Mouse (Mus musculus): Measurements from ENCODE around the gene Slc34a3. TPM values are rescaled to one million over a fixed set of nuclear protein-coding genes. Genes with fewer than 3 reads are reported as not detected.

Gene Slc34a3
- total and polyA plus RNA-seq, 2 experiments from 2014 or later: not detected

DNA sequence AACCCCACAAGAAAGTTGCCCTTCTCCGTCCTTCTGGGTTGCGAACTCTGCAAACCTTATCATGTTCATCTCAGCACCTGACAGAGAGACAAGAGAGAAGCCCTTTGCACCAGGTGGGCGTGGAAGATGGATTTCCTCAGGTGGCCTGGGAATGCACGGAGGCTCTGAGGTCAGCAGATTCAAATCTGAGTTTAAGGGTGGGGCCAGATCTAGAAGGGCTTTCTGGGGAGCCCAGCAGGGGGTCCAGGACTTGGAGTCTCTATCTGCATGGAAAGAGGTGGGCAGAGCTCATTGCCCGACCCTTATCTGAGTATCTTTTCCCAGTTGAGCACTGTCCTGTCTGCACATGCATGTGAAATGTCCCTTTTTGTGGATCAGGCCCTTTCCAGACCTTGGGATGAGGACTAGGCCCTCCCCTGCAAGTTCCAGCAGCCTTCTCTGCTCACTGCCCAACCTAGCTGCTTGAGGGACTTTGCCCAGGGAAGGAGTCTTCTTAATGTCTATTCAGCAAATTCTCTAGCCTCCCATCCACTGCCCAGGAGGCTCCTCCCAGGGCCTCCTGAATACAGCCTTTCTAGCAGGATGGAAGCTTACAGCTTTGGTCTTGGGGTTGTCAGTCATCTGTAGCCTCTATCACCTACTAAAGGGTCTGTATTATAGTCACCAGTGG, 522 bp upstream of the Slc34a3 start:
- Histone ChIP-seq H3K27ac (no peak overlapping the region), H3K36me3 (ENCODE audit: insufficient read depth, low read length) (no peaks in the 10 kb centered on the region), H3K4me3 (ENCODE audit: low read length) (no peak overlapping the region), H3K27me3 (ENCODE audit: insufficient read depth, low read length) (no peaks in the 10 kb centered on the region), H3K9ac (replicated peaks; ENCODE audit: low read length) (no peak overlapping the region), H3K9me3 (ENCODE audit: low read length) (no peaks in the 10 kb centered on the region), H3K4me2 (ENCODE audit: low read depth, low read length) (no peak overlapping the region), H3K4me1 (ENCODE audit: insufficient read depth, low read length) (no peaks in the 10 kb centered on the region)
- DNase-seq (ENCODE audit: low spot score): no peak
- no peak for ATAC-seq
- WGBS: 84% methylated on average over 5 of the region's 5 CpGs
- no peak for TF ChIP-seq CTCF (IDR thresholded peaks at IDR 0.05; ENCODE audit: low read depth)

DNA sequence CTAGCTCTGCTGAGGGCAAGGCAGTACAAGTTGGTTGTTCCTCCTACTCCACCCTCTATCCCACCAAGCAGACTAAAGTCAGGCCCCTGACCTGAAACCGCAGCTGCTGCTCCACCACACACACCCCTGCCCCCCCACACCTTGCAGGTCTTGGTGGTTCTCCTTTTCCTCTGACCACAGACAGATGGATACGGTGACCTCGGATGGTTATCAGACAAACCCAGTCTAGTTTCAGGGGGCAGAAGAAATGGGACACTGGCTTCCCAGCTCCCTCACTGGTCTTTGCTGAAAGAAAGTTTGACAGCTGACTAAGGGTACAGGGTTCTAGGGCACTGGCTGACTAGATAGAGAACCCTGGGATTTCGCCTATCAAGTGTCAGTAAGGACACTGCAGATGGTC, 743 bp downstream of the Slc34a3 start:
- no peak for ATAC-seq
- no peak overlapping the region for H3K4me2 ChIP-seq (ENCODE audit: low read depth, low read length)
- no peaks in the 10 kb centered on the region for H3K27me3 ChIP-seq (ENCODE audit: insufficient read depth, low read length)
- H3K27ac ChIP-seq: no peak overlapping the region
- H3K9ac ChIP-seq (replicated peaks; ENCODE audit: low read length): no peak overlapping the region
- no peak overlapping the region for H3K4me3 ChIP-seq (ENCODE audit: low read length)
- no peaks in the 10 kb centered on the region for H3K9me3 ChIP-seq (ENCODE audit: low read length)
- H3K36me3 ChIP-seq (ENCODE audit: insufficient read depth, low read length): no peaks in the 10 kb centered on the region
- 86% methylated on average over 4 of the region's 4 CpGs for WGBS
- H3K4me1 ChIP-seq (ENCODE audit: insufficient read depth, low read length): peaks cover 4% of the 10 kb centered on the region; the same call in 1 of the 2 replicates
- no peak for TF ChIP-seq CTCF (IDR thresholded peaks at IDR 0.05; ENCODE audit: low read depth)
- no peak for DNase-seq (ENCODE audit: low spot score)

DNA sequence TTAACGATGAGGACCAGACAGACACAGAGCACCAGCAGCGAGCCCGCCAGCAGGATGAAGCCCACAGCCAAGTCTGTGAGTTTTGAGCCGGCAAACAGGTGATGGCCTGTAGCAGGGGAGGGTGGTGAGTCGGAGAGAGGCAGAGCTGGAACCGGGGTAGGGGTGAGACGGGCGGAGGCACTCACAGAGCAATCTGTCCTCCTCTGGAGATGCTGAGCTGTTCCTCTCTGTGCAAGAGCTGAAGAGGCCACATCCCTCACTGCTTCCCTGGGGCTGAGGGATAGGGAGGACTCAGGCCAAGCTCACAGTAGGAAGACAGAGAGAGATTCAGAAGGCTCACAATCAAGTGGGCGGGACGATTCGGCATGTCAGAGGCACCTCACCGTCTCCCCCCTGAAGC, 3.1 kb downstream of the Slc34a3 start:
- WGBS: 60% methylated on average over 12 of the region's 12 CpGs
- Histone ChIP-seq H3K4me2 (ENCODE audit: low read depth, low read length) (no peak overlapping the region), H3K9ac (replicated peaks; ENCODE audit: low read length) (no peak overlapping the region), H3K27ac (no peak overlapping the region), H3K4me3 (ENCODE audit: low read length) (no peak overlapping the region), H3K9me3 (ENCODE audit: low read length) (no peaks in the 10 kb centered on the region), H3K4me1 (ENCODE audit: insufficient read depth, low read length) (peaks cover 7% of the 10 kb centered on the region; the same call in 1 of the 2 replicates), H3K36me3 (ENCODE audit: insufficient read depth, low read length) (no peaks in the 10 kb centered on the region), H3K27me3 (ENCODE audit: insufficient read depth, low read length) (no peaks in the 10 kb centered on the region)
- TF ChIP-seq CTCF (IDR thresholded peaks at IDR 0.05; ENCODE audit: low read depth): no peak
- no peak for ATAC-seq
- DNase-seq (ENCODE audit: low spot score): no peak

DNA sequence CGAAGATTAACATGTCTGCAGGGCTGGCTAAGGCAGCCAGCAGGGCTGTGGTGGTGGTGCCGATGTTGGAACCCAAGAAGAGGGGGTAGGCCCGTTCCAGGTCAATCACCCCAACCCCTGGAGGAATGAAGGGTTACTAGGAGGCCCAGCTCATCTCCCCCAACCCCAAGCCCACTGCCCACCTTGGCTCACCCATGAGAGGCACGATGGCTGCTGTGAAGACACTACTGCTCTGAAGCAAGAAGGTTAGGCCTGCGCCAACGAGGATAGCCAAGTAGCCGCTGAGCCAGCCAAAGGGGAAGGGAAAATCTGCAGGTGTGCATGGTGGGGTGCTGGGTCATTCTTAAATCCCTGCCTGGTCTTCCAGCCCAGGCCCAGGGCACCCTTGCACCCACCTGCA, 3.6 kb downstream of the Slc34a3 start:
- no peak for ATAC-seq
- Histone ChIP-seq H3K4me2 (ENCODE audit: low read depth, low read length) (no peak overlapping the region), H3K4me3 (ENCODE audit: low read length) (no peak overlapping the region), H3K9me3 (ENCODE audit: low read length) (no peaks in the 10 kb centered on the region), H3K4me1 (ENCODE audit: insufficient read depth, low read length) (peaks cover 10% of the 10 kb centered on the region; the same call in 1 of the 2 replicates), H3K36me3 (ENCODE audit: insufficient read depth, low read length) (no peaks in the 10 kb centered on the region), H3K9ac (replicated peaks; ENCODE audit: low read length) (no peak overlapping the region), H3K27ac (no peak overlapping the region), H3K27me3 (ENCODE audit: insufficient read depth, low read length) (no peaks in the 10 kb centered on the region)
- 86% methylated on average over 7 of the region's 7 CpGs for WGBS
- TF ChIP-seq CTCF (IDR thresholded peaks at IDR 0.05; ENCODE audit: low read depth): no peak
- no peak for DNase-seq (ENCODE audit: low spot score)

DNA sequence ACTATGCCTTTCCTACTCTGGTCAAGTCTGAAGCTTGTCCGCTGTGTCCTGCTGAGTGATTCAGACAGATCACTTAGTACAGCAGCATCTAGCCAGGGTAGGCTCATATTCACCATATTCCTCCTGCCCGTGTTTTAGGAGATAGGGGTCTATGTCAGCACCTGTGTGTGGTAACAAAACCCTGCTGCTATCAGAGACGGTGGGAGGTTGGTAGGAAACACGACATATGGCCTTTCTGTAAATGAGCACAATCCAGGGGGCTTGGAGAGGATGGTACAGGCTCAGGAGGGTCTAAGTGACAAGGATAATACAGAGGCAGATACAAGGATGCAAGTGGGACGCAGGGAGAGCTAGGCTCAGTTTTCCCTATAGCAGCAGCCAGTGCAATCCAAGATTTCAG, 4.6 kb downstream of the Slc34a3 start:
- no peak for TF ChIP-seq CTCF (IDR thresholded peaks at IDR 0.05; ENCODE audit: low read depth)
- Histone ChIP-seq H3K4me2 (ENCODE audit: low read depth, low read length) (no peak overlapping the region), H3K36me3 (ENCODE audit: insufficient read depth, low read length) (no peaks in the 10 kb centered on the region), H3K9me3 (ENCODE audit: low read length) (no peaks in the 10 kb centered on the region), H3K27ac (no peak overlapping the region), H3K27me3 (ENCODE audit: insufficient read depth, low read length) (no peaks in the 10 kb centered on the region), H3K9ac (replicated peaks; ENCODE audit: low read length) (no peak overlapping the region), H3K4me1 (ENCODE audit: insufficient read depth, low read length) (peaks cover 13% of the 10 kb centered on the region; the same call in 1 of the 2 replicates), H3K4me3 (ENCODE audit: low read length) (no peak overlapping the region)
- WGBS: 80% methylated on average over 5 of the region's 5 CpGs
- ATAC-seq: no peak
- DNase-seq (ENCODE audit: low spot score): no peak

DNA sequence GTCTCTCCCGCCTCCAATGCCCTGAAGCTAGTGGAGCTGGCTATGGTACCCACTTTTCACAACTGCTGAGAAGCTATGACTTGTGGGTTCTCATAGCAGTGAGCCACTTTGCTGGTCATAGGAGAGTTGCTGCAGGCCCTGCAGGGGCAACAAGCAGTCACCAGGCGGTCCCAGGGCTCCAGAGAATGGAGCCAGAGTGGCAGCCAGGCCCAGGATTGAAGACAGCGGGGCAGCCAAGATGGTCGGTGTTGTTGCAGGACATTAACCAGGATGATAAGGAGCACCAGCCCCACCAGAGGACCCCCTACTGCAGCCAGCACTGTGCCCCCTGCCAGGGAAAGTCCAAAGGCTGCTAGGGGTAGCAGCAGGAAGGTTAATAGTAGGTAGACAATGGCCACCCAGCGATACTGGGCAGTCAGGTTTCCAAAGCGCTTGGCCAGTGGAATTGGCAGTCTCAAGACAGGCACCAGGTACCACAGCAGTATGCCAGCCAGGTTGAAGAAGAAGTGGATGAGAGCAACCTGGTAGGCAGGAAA, 5.1 kb downstream of the Slc34a3 start:
- Histone ChIP-seq H3K27me3 (ENCODE audit: insufficient read depth, low read length) (no peaks in the 10 kb centered on the region), H3K36me3 (ENCODE audit: insufficient read depth, low read length) (no peaks in the 10 kb centered on the region), H3K4me3 (ENCODE audit: low read length) (no peak overlapping the region), H3K27ac (peak overlapping the region; percentile 81), H3K4me2 (ENCODE audit: low read depth, low read length) (no peak overlapping the region), H3K4me1 (ENCODE audit: insufficient read depth, low read length) (peaks cover 13% of the 10 kb centered on the region; the same call in 1 of the 2 replicates), H3K9ac (replicated peaks; ENCODE audit: low read length) (no peak overlapping the region), H3K9me3 (ENCODE audit: low read length) (no peaks in the 10 kb centered on the region)
- DNase-seq (ENCODE audit: low spot score) (no peak), ATAC-seq (no peak)
- 68% methylated on average over 6 of the region's 6 CpGs for WGBS
- TF ChIP-seq CTCF (IDR thresholded peaks at IDR 0.05; ENCODE audit: low read depth): no peak

DNA sequence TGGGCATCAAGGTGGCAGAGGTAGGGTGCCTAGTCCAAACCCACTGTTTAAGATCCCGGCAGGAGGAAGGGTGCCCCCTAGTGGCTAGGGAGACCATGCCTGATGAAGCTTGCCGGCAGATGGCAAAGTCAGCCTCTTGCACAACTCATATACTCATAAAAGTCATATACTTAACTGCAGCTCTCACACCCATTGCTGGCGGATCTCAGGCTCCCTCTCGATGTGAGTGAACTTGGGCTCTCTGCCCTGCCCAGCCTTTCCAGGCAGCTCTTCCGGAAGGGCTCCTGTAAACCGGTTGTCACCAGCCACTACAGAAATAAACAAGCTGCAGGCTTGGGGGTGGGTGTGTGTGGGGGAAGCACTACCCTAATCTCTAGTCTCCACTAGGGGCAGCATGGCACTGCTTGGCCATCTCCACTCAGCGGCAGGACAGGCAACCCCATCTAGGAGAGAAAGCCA, 5.7 kb downstream of the Slc34a3 start:
- TF ChIP-seq CTCF (IDR thresholded peaks at IDR 0.05; ENCODE audit: low read depth): peak; percentile 79
- Histone ChIP-seq H3K9me3 (ENCODE audit: low read length) (no peaks in the 10 kb centered on the region), H3K36me3 (ENCODE audit: insufficient read depth, low read length) (no peaks in the 10 kb centered on the region), H3K9ac (replicated peaks; ENCODE audit: low read length) (peak overlapping the region; percentile 38; the same call in 1 of the 2 replicates), H3K27ac (peak overlapping the region; percentile 81), H3K27me3 (ENCODE audit: insufficient read depth, low read length) (no peaks in the 10 kb centered on the region), H3K4me2 (ENCODE audit: low read depth, low read length) (peak overlapping the region; percentile 42), H3K4me1 (ENCODE audit: insufficient read depth, low read length) (peaks cover 17% of the 10 kb centered on the region; the same call in 1 of the 2 replicates), H3K4me3 (ENCODE audit: low read length) (peak overlapping the region; percentile 15; the same call in 1 of the 2 replicates)
- peak; percentile 92 for DNase-seq (ENCODE audit: low spot score)
- 0% methylated on average over 7 of the region's 7 CpGs for WGBS
- peak; percentile 67 for ATAC-seq

All from hindbrain, postnatal 0 days (tissue).